Mouse (Mus musculus): ENCODE measurements around the gene Bax.
"Not testable (repeated sequence)": the region's sequence is repeated elsewhere in the genome, so short reads cannot be mapped to it uniquely, and the experiment has no call there.

Gene Bax

GRCm38 (mm10) chr7:45466283-45467089 lies at the start of gene Bax:
Gene Bax (minus strand): TSS chr7:45466898.
- in situ Hi-C loops (cut with MboI; ENCODE audit: low sequenced_read_pairs): no loop called here

- in situ Hi-C loops (cut with MboI; ENCODE audit: low sequenced_read_pairs): no loop called here
Measured at GRCm38 (mm10) chr7:45515436-45515835, 48.7 kb upstream of the Bax start.

- in situ Hi-C loops (cut with MboI; ENCODE audit: low sequenced_read_pairs): no loop called here
Measured at GRCm38 (mm10) chr7:45514411-45514810, 47.7 kb upstream of the Bax start.

GRCm38 (mm10) chr7:45509912-45510787 lies 43.5 kb upstream of the Bax start, which contains the start of gene Nucb1:
Gene Nucb1 (minus strand): TSS chr7:45510406.
- in situ Hi-C loops (cut with MboI; ENCODE audit: low sequenced_read_pairs): no loop called here

- in situ Hi-C loops (cut with MboI; ENCODE audit: low sequenced_read_pairs): no loop called here
Measured at GRCm38 (mm10) chr7:45509181-45509882, 42.6 kb upstream of the Bax start.

- in situ Hi-C loops (cut with MboI; ENCODE audit: low sequenced_read_pairs): no loop called here
Measured at GRCm38 (mm10) chr7:45508561-45508960, 41.9 kb upstream of the Bax start.

GRCm38 (mm10) chr7:45507583-45507982 lies 40.9 kb upstream of the Bax start:
- in situ Hi-C loops (cut with MboI; ENCODE audit: low sequenced_read_pairs): no loop called here

- in situ Hi-C loops (cut with MboI; ENCODE audit: low sequenced_read_pairs): no loop called here
Measured at GRCm38 (mm10) chr7:45498427-45498826, 31.7 kb upstream of the Bax start.

- in situ Hi-C loops (cut with MboI; ENCODE audit: low sequenced_read_pairs): no loop called here
Measured at GRCm38 (mm10) chr7:45494548-45494947, 27.9 kb upstream of the Bax start.

GRCm38 (mm10) chr7:45492951-45493350 lies 26.3 kb upstream of the Bax start:
- in situ Hi-C loops (cut with MboI; ENCODE audit: low sequenced_read_pairs): no loop called here

- in situ Hi-C loops (cut with MboI; ENCODE audit: low sequenced_read_pairs): no loop called here
Measured at GRCm38 (mm10) chr7:45492225-45492844, 25.6 kb upstream of the Bax start.

- in situ Hi-C loops (cut with MboI; ENCODE audit: low sequenced_read_pairs): no loop called here
Measured at GRCm38 (mm10) chr7:45491264-45491663, 24.6 kb upstream of the Bax start.

GRCm38 (mm10) chr7:45490822-45491221 lies 24.1 kb upstream of the Bax start:
- in situ Hi-C loops (cut with MboI; ENCODE audit: low sequenced_read_pairs): no loop called here

- in situ Hi-C loops (cut with MboI; ENCODE audit: low sequenced_read_pairs): no loop called here
Measured at GRCm38 (mm10) chr7:45489578-45489977, 22.9 kb upstream of the Bax start.

- in situ Hi-C loops (cut with MboI; ENCODE audit: low sequenced_read_pairs): no loop called here
Measured at GRCm38 (mm10) chr7:45488293-45489204, 21.9 kb upstream of the Bax start, which contains the start of gene Dhdh. Gene Dhdh (minus strand): TSS chr7:45488805.

GRCm38 (mm10) chr7:45487861-45488292 lies 21.2 kb upstream of the Bax start:
- in situ Hi-C loops (cut with MboI; ENCODE audit: low sequenced_read_pairs): no loop called here

- in situ Hi-C loops (cut with MboI; ENCODE audit: low sequenced_read_pairs): no loop called here
Measured at GRCm38 (mm10) chr7:45486761-45487415, 20.2 kb upstream of the Bax start, which contains the start of gene Gm45808. Gene Gm45808 (minus strand): TSS chr7:45486811.

GRCm38 (mm10) chr7:45486158-45486557 lies 19.5 kb upstream of the Bax start:
- in situ Hi-C loops (cut with MboI; ENCODE audit: low sequenced_read_pairs): no loop called here

- in situ Hi-C loops (cut with MboI; ENCODE audit: low sequenced_read_pairs): not testable (repeated sequence)
Measured at GRCm38 (mm10) chr7:45484985-45485384, 18.3 kb upstream of the Bax start.

All from CH12F3 (cell line).